Mouse (Mus musculus) lung, postnatal 14 days (tissue): ENCODE data around the gene Cacna2d3.

Source experiments
- DNase-seq: peaks from one replicate; pipeline ENCODE4 v3.0.0; 2021

The Cacna2d3 gene

GRCm38 (mm10) chr14:29228976-29229716, 492.5 kb downstream of the Cacna2d3 start:
- DNase-seq, result no peak

GRCm38 (mm10) chr14:29228471-29228870, 493.2 kb downstream of the Cacna2d3 start:
- DNase-seq, result no peak

DNA sequence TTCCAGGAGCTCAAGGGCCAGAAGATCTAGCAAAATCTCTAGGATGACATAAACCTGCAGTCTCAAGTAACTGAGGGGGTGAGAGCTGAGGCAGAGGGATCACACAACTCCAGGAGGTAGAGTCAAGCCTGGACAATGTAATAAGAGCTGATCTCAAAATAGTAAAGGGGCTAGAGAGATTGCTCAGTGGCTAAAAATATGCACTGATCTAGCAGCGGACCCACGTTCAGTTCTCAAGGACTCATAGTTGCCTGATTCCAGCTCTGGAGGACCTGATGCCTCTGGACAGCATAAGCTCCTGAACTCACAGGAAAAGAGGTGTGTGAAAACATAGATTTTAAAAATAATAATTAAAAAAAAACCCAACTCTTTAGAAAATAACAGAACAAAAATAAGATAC, 493.7 kb downstream of the Cacna2d3 start:
- DNase-seq, result no peak

DNA sequence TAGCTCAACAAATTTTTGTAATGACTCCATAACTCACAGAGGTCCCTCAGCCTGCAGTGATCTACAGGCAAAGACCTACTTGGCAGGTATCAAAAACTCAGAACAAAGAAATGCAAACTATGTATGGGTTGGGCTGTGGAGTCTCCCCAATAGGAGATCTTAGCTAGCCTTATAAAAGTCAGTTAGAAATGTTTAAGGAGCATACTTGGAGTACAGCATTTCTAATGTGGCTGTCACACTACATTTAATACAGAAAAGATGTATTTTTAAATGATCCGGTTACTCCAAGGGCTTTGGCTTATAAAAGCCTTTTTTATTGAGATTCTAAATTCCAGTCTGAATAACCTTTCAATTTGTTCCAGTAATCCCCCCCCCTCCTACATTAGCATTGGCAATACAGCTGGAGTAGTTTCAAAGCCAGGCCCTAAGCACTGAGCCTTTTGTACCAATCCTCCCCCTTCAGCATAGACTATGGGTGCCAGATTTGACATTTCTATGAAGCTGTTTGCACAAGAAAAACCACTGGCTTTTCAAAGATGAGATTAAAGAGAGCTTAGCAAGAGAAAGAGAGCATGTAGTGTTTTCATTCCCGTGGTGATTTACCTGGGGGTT, 495.8 kb downstream of the Cacna2d3 start:
- DNase-seq, result no peak

GRCm38 (mm10) chr14:29223012-29223411, 498.7 kb downstream of the Cacna2d3 start:
- DNase-seq, result no peak

DNA sequence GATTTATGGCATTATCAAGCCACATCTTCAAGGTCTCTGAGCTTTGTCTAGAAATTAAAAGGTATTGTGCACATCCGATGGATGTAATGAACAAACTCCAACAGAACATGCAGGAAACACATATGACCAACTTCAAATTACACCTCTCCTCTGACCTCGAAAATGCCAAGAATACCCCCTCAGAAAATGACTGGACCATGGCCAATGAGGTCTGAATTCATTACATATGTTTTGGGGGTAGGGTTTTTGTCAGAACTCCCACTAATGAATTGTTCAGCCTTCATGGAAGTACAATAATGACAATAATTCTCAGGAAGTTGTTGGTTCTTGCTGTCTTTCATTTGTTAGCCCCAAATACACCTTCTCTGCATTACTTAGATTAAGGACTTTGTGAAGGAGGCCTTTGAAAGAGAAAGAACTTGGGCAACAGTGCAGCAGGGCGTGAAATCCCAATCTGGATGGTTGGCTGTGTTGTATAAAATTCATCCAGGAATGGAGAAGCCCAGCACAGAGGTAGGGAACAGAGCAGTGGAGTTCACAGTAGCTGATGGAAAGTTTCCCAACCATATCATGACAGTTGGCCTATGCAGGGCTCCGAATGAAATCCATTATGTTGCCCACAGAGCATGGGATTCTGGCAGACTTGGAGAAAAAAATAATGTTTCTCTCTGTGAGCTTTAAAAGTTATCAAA, 499.3 kb downstream of the Cacna2d3 start:
- no peak for DNase-seq

DNA sequence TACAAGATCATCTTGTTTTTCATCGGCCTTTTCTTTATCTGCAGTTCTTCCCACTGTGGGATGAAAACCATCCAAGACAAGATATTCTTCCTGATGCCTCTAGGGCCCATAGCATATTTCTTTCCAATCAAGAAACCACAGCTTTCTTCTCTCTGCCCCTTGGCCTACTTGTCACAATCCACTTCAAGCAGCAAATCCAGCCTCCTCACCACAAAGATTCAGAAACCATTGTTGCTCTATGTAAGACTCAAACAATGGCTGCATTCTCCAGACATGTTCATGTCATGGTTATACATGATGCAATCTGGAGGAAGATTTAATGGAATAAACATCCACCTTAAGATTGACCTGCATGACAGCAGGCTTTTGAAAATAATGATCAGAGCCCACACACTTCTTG, 505.6 kb downstream of the Cacna2d3 start:
- no peak for DNase-seq

GRCm38 (mm10) chr14:29204967-29205268, 516.7 kb downstream of the Cacna2d3 start:
- no peak for DNase-seq

DNA sequence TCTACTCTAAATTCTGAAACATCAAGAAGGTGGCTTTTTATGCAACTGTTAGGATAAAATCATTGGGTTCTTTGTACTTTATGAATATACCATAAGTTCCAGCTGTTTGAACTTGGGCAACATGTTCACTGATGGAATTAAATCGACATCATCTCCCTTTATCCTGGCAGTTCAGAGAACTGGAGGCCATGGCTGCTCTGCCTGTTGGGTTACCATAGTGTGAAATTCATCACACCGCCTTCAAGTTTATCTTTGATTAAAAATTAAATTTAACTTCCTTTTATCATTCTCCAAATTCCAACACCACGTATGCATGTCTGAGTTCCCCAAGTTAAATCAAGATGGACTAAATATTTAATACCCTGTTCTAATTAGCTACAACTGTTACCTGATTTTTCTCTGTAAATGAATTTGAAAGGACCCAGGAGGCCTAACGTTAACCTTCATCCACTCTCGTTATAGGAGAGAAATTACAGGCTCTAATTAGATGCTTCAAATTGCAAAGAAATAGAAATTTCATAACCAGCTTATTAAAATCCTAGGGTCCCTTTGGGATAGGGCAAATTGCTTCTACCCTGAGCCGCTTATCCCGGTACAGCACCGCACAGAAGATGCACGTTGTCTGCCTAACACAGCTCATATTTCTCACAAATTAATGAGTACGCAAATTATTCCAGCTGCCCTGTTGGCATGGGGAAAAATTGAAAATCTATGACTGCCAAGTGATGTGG, 517.3 kb downstream of the Cacna2d3 start:
- DNase-seq, result no peak

DNA sequence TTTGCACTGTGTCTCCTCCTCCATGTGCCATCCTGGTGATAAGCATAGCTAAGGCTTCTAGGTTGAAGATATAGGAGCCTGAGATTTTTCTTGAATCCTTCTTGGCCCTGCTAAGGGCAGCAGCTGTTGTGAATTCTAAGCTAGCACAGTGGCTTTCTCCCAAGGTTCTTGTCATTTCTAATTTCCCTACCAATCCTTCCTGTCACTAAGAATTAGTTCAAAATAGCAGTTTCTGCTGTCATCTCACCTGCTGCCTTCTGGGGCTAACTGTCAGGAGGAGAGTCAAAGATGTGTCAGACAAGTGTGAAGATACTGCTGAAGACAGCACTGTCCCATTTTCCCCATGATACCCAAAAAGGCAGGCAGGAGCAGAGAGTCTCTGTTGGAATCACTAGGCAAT, 525.5 kb downstream of the Cacna2d3 start:
- DNase-seq, result no peak

DNA sequence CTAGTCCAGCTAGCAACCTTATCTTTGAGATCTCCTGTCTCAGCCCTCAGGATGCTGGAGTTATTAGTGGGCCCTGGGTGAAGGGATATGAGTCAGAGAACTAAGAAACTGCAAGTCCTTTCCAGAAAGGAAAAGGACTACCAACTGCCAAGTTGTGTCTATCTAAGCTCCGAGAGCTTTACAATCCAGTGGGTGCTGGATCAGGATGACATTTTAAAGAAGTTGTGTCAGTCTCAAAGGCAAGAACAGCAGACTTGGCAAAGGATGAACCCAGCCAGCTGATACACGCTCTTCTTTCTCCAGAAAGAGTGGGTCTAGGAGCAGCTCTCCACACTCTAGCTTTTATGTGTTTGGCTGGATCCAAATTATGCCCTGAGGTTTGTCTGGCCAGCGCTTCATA, 530.2 kb downstream of the Cacna2d3 start:
- no peak for DNase-seq

- DNase-seq, result no peak
Observed at GRCm38 (mm10) chr14:29183730-29184129, 537.9 kb downstream of the Cacna2d3 start.

DNA sequence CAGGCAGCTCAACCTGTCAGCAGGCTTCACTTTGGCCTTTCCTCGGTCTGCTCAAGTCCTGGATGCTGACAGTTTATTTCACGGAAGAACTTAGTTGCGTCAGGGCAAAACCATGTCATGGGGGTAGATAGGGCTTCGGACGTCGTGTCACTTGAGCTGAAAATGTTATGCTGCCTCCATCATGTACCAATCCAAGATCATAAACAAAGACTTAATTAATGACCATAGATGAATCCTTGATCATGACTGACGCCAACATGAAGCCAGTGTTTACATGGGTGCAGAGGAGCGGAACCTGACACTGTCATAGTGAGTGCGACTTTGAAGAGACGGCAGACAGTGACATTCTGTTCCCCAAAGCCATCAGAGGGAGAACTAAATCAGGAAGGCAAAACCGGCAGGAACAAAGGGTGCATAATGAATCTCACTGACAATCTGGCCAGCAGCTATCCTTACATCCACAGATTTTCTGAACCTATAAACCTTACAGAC, 542.2 kb downstream of the Cacna2d3 start:
- peak; percentile 24 for DNase-seq

- peak; percentile 31 for DNase-seq
Observed at GRCm38 (mm10) chr14:29178695-29179396, 542.8 kb downstream of the Cacna2d3 start.

DNA sequence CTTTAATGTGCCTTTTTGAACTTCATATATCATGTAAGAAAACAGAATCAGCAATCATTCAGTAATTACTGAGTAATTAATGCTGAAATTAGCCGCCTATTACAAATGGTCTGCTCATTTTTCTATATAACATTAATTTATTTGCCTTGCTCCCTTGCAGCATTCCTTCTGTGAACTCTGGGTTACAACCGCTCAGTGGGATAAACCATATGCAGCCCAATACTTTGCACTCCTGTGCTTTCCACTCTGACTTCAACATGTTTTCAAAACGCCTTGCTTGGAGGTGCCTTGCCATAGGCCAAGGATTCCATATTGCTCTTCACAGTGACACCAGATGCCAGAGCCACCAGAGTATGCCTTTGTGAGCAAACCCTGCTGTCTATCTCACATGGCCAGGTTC, 546.9 kb downstream of the Cacna2d3 start:
- DNase-seq, result no peak

GRCm38 (mm10) chr14:29172207-29172606, 549.5 kb downstream of the Cacna2d3 start:
- DNase-seq, result no peak

DNA sequence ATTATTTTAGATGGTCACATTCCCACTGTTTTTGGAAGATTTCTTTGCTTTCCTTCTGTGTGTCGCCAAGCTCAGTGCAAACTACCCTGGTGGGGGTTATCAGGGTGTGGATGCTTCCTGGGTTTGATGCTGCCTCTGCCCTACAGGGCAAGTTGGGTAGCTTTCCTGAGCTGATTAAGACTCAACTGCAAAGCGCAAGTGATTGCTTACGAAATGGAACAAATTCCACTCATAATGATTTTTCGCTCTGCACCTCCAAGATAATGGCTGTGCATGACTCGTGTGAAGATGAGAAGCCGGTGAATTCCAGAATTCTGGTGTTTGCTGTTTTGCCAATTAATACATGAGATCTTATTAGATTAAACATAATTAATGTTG, 557.0 kb downstream of the Cacna2d3 start:
- no peak for DNase-seq

DNA sequence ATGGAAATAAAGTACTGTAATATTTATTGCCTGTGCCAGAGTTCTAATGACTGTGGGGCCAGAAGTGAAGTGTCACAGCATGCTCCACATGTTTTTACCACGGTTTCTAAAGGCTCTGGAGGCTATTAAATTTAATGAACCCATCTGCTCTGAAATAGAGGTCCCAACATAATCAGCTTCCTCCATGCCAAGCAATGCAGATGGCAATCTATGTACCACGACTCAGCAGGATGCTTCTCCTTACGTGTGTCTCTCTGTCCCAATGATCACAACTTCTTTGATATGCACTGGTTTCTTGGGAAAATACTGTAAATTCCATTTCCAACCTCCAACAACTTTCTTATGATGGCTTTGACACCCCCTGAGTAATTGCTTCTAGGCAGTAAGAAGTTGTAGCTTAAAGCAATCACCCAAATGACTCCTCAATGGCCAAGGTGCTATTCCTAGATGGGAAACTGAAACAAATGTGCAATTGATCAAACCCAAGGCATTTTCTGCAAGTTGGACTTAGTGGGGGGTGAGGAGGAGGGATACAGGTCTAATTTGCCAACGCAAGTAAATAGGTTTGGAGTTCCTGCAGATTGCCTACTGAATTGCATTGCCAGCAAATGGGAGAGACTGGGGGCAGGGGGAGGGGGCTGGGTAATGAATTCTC, 557.5 kb downstream of the Cacna2d3 start:
- no peak for DNase-seq

DNA sequence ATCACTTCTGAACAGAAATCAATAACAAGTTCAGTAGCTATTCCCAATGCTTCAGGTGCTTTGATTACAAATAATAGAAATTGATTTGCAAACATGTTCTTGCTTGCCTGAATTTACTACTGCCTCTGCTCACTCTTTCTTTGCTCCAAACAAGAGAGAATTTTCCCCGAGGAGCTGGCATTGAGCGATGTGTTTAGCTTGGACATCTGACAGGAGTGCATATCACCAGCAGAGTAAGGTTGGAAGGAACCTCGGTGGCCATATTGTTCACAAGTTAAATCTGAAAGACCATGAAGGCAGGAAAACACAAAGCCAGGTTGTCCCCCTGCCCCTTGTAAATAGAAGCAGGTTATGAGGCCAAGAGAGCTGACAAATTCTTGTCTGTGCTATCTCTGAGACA, 561.9 kb downstream of the Cacna2d3 start:
- DNase-seq, result no peak

GRCm38 (mm10) chr14:29157096-29157495, 564.6 kb downstream of the Cacna2d3 start:
- DNase-seq, result no peak

- DNase-seq, result no peak
Observed at GRCm38 (mm10) chr14:29144184-29144583, 577.5 kb downstream of the Cacna2d3 start.

DNA sequence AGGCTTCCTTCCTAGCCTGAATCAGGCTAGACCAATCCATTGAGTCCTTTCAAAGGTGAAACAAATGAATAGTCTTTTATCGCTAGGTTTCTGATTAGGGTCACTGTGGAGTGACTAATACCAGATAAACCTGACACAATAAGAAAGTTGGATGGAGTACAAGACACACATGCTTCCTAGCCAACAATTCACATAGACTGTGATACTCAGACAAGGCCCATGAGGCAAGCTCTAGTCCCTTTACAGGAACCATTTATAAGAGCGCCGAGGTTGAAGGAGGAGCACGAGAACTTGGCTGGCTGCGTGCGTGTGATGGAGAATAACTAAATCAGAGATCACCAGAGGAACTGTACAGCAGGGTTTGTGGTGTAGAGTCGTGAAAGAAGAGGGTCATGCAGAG, 584.0 kb downstream of the Cacna2d3 start:
- no peak for DNase-seq
